Mouse (Mus musculus) hematopoietic multipotent progenitor cell, adult 10-12 weeks (in vitro differentiated cells): Measurements from ENCODE around the gene Timd2. TPM values are rescaled to one million over a fixed set of nuclear protein-coding genes. Genes with fewer than 3 reads are reported as not detected.

ENCODE experiments used
- polyA plus RNA-seq: library from polyadenylated mRNA; stranded (reverse); fragments of >175 nt; gene quantifications from 2 replicates; pipeline ENCODE4 v1.2.3, GENCODE M21; 2012; ENCODE audit warnings: low replicate concordance

The Timd2 gene
- polyA plus RNA-seq = 0.08 and 0.21 TPM in 2 replicates

GRCm38 (mm10) chr11:46706664-46707356 lies at the start of gene Timd2:
Gene Timd2 (minus strand): TSS chr11:46707061.

DNA sequence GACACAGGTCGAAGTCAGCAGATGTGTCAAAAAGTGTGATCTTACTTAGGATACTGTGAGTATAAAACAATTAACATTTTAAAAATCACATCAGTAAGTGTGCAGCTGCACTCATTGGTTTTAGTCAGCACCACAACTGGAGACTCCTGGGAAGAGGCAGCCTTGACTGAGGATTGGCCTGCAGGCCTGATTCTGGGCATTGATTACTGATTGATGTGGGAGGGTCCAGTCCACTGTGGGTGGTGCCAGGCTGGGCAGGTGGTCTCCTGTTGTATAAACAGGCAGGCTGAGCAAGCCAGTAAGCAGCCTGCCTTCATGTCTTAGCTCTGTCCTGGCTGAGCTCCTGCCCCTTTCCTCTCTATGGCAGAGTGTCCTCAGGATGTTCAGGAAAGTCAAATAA lies 28.2 kb upstream of the Timd2 start, which contains the start of gene Havcr1:
Havcr1 (plus strand) TSS at position 5 of the 400 bp plus-strand sequence.

DNA sequence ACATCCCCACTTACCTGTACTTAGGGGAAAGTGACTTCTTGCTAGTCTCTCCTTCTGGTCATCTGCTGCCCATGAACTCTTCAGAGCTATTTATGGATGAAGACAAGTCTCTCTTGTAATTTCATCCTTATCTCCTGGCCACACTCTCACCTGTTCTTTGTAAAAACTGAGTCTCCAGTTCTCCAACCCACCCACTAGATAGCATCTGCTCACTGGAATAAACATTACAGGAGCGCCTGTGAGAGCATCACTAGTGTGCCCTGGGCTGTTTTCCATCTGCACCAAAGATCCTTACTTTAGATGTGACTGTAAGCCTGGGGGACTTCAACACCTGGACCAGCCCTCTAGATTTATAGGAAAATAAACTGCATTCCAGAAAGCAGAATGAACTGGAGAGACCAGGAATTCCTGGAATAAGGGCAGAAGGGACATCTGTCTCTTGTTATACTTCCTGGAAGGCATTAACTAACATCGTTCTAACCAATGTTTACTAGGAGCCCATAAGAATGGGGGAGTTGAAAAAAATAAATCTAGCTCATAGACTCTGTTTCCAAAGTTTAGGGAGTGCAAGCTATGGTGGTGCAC lies 77.6 kb downstream of the Timd2 start, which contains the start of gene Dppa1:
Dppa1 (minus strand) TSS at position 51 of the 585 bp plus-strand sequence.

Other genes starting within 250 kb of the Timd2 start
- gene Gm12169, start 182.8 kb downstream of the Timd2 start, polyA plus RNA-seq = not detected in 2 replicates
- gene BC053393, start 135.5 kb downstream of the Timd2 start, polyA plus RNA-seq = not detected in 2 replicates
- gene Dppa1, start 77.8 kb downstream of the Timd2 start, polyA plus RNA-seq = not detected in 2 replicates
- gene Havcr1, start 28.0 kb upstream of the Timd2 start, polyA plus RNA-seq = 1.2 and 5.5 TPM in 2 replicates
- 0.41 and 1.3 TPM in 2 replicates for gene Timd4, start 103.7 kb upstream of the Timd2 start, polyA plus RNA-seq